Mouse (Mus musculus): ENCODE results near the gene Gm10378.
"Not testable (repeated sequence)": the region's sequence is repeated elsewhere in the genome, so short reads cannot be mapped to it uniquely, and the experiment has no call there.

DNA sequence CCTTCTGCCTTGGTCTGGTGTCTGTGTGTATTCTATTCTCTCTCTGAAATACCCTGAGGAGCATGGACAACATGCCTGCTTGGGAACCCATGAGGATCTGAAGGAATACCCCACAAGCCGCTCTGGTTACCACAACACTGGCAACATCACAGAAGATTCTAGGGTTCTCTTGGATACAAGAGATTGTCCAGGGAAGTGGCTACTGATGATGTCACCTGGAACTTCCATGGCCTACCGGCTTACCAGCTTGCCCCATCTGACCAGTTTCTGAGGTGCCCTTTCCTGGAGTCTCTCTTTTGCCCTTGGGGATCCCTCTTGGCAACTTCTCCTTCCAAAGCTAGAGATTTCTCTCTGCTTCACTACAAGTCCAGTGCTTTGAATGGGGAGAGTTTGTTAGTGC lies 13.9 kb upstream of the Gm10378 start, which contains the start of gene Gm3633:
- not testable (repeated sequence) for TF ChIP-seq CTCF (conservative IDR thresholded peaks at IDR 0.05; ENCODE audit: low read length); POU5F1 (IDR thresholded peaks at IDR 0.05; ENCODE audit: borderline replicate concordance, low read length); NANOG (IDR thresholded peaks at IDR 0.05; ENCODE audit: borderline replicate concordance, low read length)
